Mouse (Mus musculus): ENCODE data around the gene Fam205c. TPM values are rescaled to one million over a fixed set of nuclear protein-coding genes. Genes with fewer than 3 reads are reported as not detected.
A peak's percentile ranks its signal among the peaks of the same experiment; 100 is the strongest.
"Not testable (repeated sequence)": the region's sequence is repeated elsewhere in the genome, so short reads cannot be mapped to it uniquely, and the experiment has no call there.

Fam205c gene
- total RNA-seq, 2 experiments from 2014 or later = 2.0 to 2.4 TPM

- peak; percentile 44 to 90 for DNase-seq (ENCODE audit: low spot score in 2 of 2)
- intact Hi-C loops (cut with DNase I) = loop anchor here (1.0 to 2.0 kb wide), 4 partner anchors 14 to 61 kb away; partner anchors contain the start of gene Phf24
These were observed 12.9 kb upstream of the Fam205c start for GRCm38 (mm10) chr4:42886926-42887325.

- DNase-seq (ENCODE audit: low spot score in 2 of 2) = no peak
- intact Hi-C loops (cut with DNase I) = no loop called here
These were observed 6.6 kb upstream of the Fam205c start for GRCm38 (mm10) chr4:42880677-42880948.

GRCm38 (mm10) chr4:42879829-42880676 lies 6.0 kb upstream of the Fam205c start:
- no peak for DNase-seq (ENCODE audit: low spot score in 2 of 2)
- intact Hi-C loops (cut with DNase I) = no loop called here

GRCm38 (mm10) chr4:42877657-42878056 lies 3.6 kb upstream of the Fam205c start:
- intact Hi-C loops (cut with DNase I) = loop anchor here (1.0 kb wide), 2 partner anchors 84 to 89 kb away; no protein-coding TSS in a partner anchor
- DNase-seq (ENCODE audit: low spot score in 2 of 2) = no peak

- DNase-seq (ENCODE audit: low spot score in 2 of 2) = peak; percentile 43 to 74
- intact Hi-C loops (cut with DNase I) = loop anchor here (1.0 kb wide), 2 partner anchors 85 to 90 kb away; no protein-coding TSS in a partner anchor
These were observed 2.7 kb upstream of the Fam205c start for GRCm38 (mm10) chr4:42876586-42877291.

GRCm38 (mm10) chr4:42872746-42873435 lies 1.1 kb downstream of the Fam205c start:
- intact Hi-C loops (cut with DNase I) = no loop called here
- no peak for DNase-seq (ENCODE audit: low spot score in 2 of 2)

GRCm38 (mm10) chr4:42872151-42872550 lies 1.9 kb downstream of the Fam205c start:
- intact Hi-C loops (cut with DNase I) = no loop called here
- DNase-seq (ENCODE audit: low spot score in 2 of 2) = no peak

GRCm38 (mm10) chr4:42870748-42871147 lies 3.3 kb downstream of the Fam205c start:
- DNase-seq (ENCODE audit: low spot score in 2 of 2) = no peak
- intact Hi-C loops (cut with DNase I) = no loop called here

- intact Hi-C loops (cut with DNase I) = no loop called here
- no peak for DNase-seq (ENCODE audit: low spot score in 2 of 2)
These were observed 5.8 kb downstream of the Fam205c start for GRCm38 (mm10) chr4:42868193-42868592.

- intact Hi-C loops (cut with DNase I) = no loop called here
- no peak for DNase-seq (ENCODE audit: low spot score in 2 of 2)
These were observed 6.6 kb downstream of the Fam205c start for GRCm38 (mm10) chr4:42867390-42867789.

- DNase-seq (ENCODE audit: low spot score in 2 of 2); intact Hi-C loops (cut with DNase I): not testable (repeated sequence)
These were observed 10.5 kb downstream of the Fam205c start for GRCm38 (mm10) chr4:42863487-42863886.

- DNase-seq (ENCODE audit: low spot score in 2 of 2); intact Hi-C loops (cut with DNase I): not testable (repeated sequence)
These were observed 13.6 kb downstream of the Fam205c start for GRCm38 (mm10) chr4:42860483-42860882.

- intact Hi-C loops (cut with DNase I); DNase-seq (ENCODE audit: low spot score in 2 of 2): not testable (repeated sequence)
These were observed 17.4 kb downstream of the Fam205c start, which contains the start of gene Gm12394 for GRCm38 (mm10) chr4:42856671-42857070. Gene Gm12394, minus strand, starts transcription at chr4:42856771.

- intact Hi-C loops (cut with DNase I) = not testable (repeated sequence)
These were observed 20.2 kb downstream of the Fam205c start, which contains the start of gene Fam205a1 for GRCm38 (mm10) chr4:42853788-42854187. Gene Fam205a1, minus strand, starts transcription at chr4:42853888.

More at GRCm38 (mm10) chr4:42853788-42854187, 20.2 kb downstream of the Fam205c start, which contains the start of gene Fam205a1:
- not testable (repeated sequence) for DNase-seq (ENCODE audit: low spot score in 2 of 2)

Other genes starting within 250 kb of the Fam205c start
- 10 to 100 TPM; 11.4 to 14.2 TPM for gene Gm2564, start 244.5 kb downstream of the Fam205c start, total RNA-seq (2021)
- 1 to 10 TPM; 2.6 to 7.9 TPM for gene Ccl27b, start 219.0 kb downstream of the Fam205c start, total RNA-seq (2021)
- gene Il11ra2, start 212.3 kb downstream of the Fam205c start, total RNA-seq (2021) = under 1 TPM in 1 of 2 experiments, not detected in 1; 0.48 TPM
- gene 4930578G10Rik, start 138.7 kb downstream of the Fam205c start, total RNA-seq (2021) = 1 to 10 TPM; 1.6 to 3.5 TPM
- under 1 TPM in 1 of 2 experiments, not detected in 1; 0.57 TPM for gene Ccl19, start 117.7 kb downstream of the Fam205c start, total RNA-seq (2021)
- gene Ccl21a, start 100.2 kb downstream of the Fam205c start, total RNA-seq (2021) = not detected
- under 1 TPM in 1 of 2 experiments, not detected in 1; 0.37 TPM for gene Fam205a1, start 20.3 kb downstream of the Fam205c start, total RNA-seq (2021)
- 1 to 10 TPM; 1.9 to 2.3 TPM for gene Gm12394, start 17.5 kb downstream of the Fam205c start, total RNA-seq (2021)
- gene Phf24, start 42.4 kb upstream of the Fam205c start, total RNA-seq (2021) = 100 to 1,000 TPM; 337 to 354 TPM
- 100 to 1,000 TPM; 221 to 264 TPM for gene Dnajb5, start 75.6 kb upstream of the Fam205c start, total RNA-seq (2021)
- gene 1700022I11Rik, start 95.4 kb upstream of the Fam205c start, total RNA-seq (2021) = not detected
- gene Vcp, start 126.3 kb upstream of the Fam205c start, total RNA-seq (2021) = 100 to 1,000 TPM; 187 to 191 TPM
- gene Fancg, start 136.3 kb upstream of the Fam205c start, total RNA-seq (2021) = 10 to 100 TPM in 1 of 2 experiments, 1 to 10 TPM in 1; 9.1 to 12.1 TPM
- gene Pigo, start 151.6 kb upstream of the Fam205c start, total RNA-seq (2021) = 10 to 100 TPM; 26.2 to 30.7 TPM
- gene Stoml2, start 157.5 kb upstream of the Fam205c start, total RNA-seq (2021) = 100 to 1,000 TPM; 101 to 114 TPM
- 10 to 100 TPM; 31.7 to 32.4 TPM for gene Fam214b, start 172.0 kb upstream of the Fam205c start, total RNA-seq (2021)
- 10 to 100 TPM; 56.7 to 60.5 TPM for gene Unc13b, start 184.7 kb upstream of the Fam205c start, total RNA-seq (2021)

All from left cerebral cortex, postnatal 25 days (tissue).